Mouse (Mus musculus) retina, postnatal 7 days (tissue): Measurements from ENCODE around the gene Cldn3.

ENCODE experiments used
- DNase-seq: peaks from one replicate; pipeline ENCODE4 v3.0.0-alpha.2; 2012; ENCODE audit warnings: low read depth, low spot score

Gene Cldn3

DNA sequence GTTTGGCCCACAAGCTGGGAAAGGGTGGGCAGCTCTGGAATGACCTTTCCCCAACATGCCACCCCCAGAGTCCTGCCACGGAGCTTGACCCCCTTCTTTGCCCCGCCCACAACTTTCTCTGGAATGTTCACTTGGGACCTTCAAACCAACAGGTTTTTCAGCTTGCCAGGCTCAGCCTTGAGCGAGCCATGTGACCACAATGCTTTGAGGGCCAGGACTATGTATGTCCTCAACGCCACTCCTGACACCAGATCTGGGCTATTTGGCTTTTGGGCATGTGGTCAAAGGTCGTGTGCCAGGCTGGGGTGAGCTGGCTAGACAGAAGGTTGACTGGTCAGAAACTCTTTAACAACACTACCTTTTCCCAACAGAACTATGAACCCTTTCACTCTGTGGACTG lies 16.1 kb downstream of the Cldn3 start:
- DNase-seq, result no peak

GRCm38 (mm10) chr5:135007802-135008571 lies 22.0 kb downstream of the Cldn3 start:
- DNase-seq, result no peak

DNA sequence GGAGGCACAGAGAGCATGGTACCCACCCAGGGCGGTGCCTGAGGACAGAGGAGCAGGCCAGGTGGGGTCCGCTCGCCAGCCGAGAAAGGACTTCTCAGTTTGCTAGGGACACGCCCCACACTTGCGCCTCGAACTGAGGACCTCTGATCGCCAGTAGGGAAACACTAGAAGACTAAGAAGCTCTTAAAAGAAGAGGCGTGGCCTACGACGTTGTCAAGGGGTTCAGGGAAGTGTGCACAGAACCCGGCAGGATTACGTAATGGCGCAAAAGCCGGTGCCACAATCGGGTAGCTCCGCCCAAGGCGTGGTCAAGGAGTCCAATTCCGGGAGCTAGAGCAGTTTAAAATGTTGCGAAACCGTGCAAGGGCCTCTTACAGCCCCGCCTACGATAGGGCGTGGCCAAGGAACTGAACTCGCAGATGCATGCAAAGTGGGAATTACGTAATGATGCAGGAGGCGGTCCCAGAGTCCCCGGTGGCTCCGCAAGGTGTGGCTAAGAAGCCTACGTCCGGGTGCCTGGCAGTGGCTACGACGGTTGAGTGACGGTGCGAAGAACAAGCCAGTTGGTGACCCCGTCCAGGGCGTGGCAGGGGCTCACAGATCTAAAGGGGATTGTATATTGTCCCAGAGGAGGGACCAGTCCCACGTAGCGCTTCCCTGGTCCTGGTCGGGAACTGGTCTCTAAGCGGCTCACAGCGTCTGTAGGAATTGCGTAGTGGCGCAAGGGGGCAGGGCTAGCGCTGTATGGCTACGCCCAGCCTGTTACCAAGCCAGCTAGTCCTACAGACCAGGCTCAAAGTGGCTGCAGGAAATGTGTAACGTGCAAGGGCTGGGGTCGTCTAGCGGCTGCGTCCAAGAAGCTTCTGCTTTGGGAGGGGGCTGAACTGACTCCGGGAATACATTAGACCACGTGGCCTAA lies 22.9 kb downstream of the Cldn3 start, which contains the start of gene Abhd11:
TSS of gene Abhd11 (plus strand) at position 482 of the 919 bp plus-strand sequence.
- peak; percentile 98 for DNase-seq

- peak; percentile 78 for DNase-seq
Observed at GRCm38 (mm10) chr5:135009590-135010319, 23.7 kb downstream of the Cldn3 start.

DNA sequence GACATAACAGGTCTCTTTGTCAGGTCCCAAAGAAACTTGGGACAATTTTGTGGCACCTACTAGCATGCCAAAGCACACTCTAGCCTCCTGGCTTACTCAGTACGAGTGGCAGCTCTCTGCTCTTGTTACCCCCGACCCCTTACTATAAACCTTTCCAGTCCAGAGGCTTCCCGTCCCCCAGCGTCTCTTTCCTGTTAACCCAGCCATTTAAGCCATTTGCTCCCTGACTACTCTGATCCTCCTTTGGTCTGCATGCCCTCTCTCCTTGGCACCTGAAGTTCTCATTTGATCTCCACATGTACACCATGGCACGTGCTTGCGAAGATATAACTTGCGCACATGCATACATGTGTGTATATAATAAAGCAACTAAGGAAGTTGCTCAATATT lies 24.3 kb downstream of the Cldn3 start:
- no peak for DNase-seq

- DNase-seq, result no peak
Observed at GRCm38 (mm10) chr5:135010841-135011743, 25.1 kb downstream of the Cldn3 start.

- DNase-seq, result no peak
Observed at GRCm38 (mm10) chr5:135011809-135012613, 26.0 kb downstream of the Cldn3 start.

GRCm38 (mm10) chr5:135012671-135013441 lies 26.8 kb downstream of the Cldn3 start:
- peak; percentile 59 for DNase-seq

DNA sequence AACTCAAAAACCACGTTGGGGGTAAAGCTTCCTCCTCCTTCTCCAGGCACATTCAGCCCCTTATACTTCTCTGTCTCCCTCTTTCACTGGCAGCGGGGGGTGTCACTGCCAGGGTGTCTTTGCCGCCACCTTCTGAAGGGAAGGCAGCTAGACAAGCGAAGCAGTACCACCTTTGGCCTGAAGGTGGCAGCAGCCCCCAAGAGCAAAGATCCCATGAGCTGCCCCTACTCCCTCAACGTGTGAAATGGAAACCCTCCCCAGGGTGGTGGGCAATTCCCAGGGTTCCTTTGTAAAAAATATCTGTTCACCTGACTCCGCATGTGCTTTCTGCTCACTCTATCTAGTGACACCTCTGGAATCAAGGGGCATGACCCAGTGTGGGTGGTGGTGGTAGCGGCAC lies 29.5 kb downstream of the Cldn3 start:
- DNase-seq, result peak; percentile 80

GRCm38 (mm10) chr5:135016224-135016759 lies 30.3 kb downstream of the Cldn3 start:
- no peak for DNase-seq

DNA sequence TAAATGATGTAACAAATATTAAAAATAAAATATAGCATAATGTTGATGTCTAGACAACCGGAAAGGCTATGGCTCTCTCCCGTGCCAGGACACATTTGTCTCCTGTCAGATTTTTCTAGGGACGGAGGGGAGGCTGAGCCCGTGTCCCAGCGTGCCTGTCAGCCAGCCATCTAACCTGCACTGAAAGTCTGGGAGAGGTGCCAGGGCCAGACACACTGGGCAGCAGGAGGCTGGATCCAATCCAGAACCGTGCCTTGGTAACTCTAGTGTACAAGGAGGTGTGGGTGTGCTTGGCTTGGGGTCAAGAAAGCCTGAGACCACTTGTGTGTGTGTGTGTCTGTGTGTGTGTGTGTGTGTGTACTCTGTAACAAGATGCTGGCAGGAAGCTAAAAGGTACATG lies 35.8 kb downstream of the Cldn3 start:
- no peak for DNase-seq

GRCm38 (mm10) chr5:135023344-135024173 lies 37.5 kb downstream of the Cldn3 start, which contains the start of gene Stx1a:
Gene Stx1a (plus strand): TSS chr5:135023482.
- DNase-seq, result peak; percentile 60

DNA sequence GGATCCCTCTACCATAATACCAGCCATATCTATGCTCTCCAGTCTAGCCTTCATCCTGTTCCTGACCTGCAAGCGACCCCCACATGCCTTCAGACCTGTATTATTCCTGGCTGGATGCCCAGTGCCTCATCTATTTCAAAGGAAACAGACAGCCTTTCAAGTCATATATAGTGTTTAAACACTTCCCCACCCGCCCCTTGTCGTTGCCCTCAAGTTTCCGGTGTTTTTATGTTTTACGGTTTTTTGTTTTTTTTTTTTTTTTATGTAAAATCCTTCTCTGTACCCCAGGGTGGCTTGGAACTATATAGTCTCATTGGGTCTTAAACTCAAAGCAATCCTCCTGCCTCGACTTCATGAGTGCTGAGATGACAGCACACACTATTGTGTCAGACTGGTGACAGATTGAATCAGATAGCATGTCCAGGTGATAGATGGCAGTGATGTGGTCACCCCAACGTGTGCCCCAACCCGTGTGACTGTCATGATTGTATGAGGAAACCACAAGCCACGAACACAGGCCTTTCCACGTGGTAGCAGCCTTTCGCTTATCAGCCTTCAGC lies 38.7 kb downstream of the Cldn3 start:
- DNase-seq, result no peak

GRCm38 (mm10) chr5:135025899-135026298 lies 39.9 kb downstream of the Cldn3 start:
- no peak for DNase-seq

- no peak for DNase-seq
Observed at GRCm38 (mm10) chr5:135029007-135029854, 43.2 kb downstream of the Cldn3 start.

- DNase-seq, result no peak
Observed at GRCm38 (mm10) chr5:135032581-135032980, 46.6 kb downstream of the Cldn3 start.

- no peak for DNase-seq
Observed at GRCm38 (mm10) chr5:135034593-135034992, 48.6 kb downstream of the Cldn3 start.
